Comparison of ENCODE assay signal across 8 mouse cellular contexts in genomic region chr6:8508883-8509536, GRCm38 (mm10). TPM values are rescaled to one million over a fixed set of nuclear protein-coding genes. Genes with fewer than 3 reads are reported as not detected.
DNase-seq lines count a peak whose midpoint lies in the region; ATAC-seq and TF ChIP-seq lines count a peak whose summit lies in the region.

No protein-coding gene starts in this region.

- peak overlapping the region; percentile 82 for H3K4me2 ChIP-seq in embryonic facial prominence, embryonic 15.5 days (replicated peaks)
- H3K4me2 ChIP-seq in limb, embryonic 14.5 days (replicated peaks; ENCODE audit: low read depth, low read length, severe bottlenecking), result peak overlapping the region; percentile 69
- H3K4me2 ChIP-seq in midbrain, postnatal 0 days (ENCODE audit: low read depth, low read length, poor library complexity, severe bottlenecking), result peak overlapping the region; percentile 82

- under 1% methylated on average over 55 of the region's 56 CpGs for WGBS in bone marrow, adult 2 months
- under 1% methylated on average over 56 of the region's 56 CpGs for WGBS in embryonic facial prominence, embryonic 15.5 days
- WGBS in limb, embryonic 14.5 days, result 2% methylated on average over 37 of the region's 56 CpGs
- WGBS in midbrain, postnatal 0 days, result under 1% methylated on average over 48 of the region's 56 CpGs

- H3K27me3 ChIP-seq in embryonic facial prominence, embryonic 15.5 days, result no peaks in the 10 kb centered on the region
- no peaks in the 10 kb centered on the region for H3K27me3 ChIP-seq in limb, embryonic 14.5 days (ENCODE audit: control insufficient read depth, insufficient read depth, low read length)
- no peaks in the 10 kb centered on the region for H3K27me3 ChIP-seq in midbrain, postnatal 0 days (ENCODE audit: insufficient read depth, low read length)

- H3K27ac ChIP-seq in bone marrow, adult 2 months (ENCODE audit: control insufficient read depth, insufficient read depth, low read depth, low read length, poor library complexity), result peak overlapping the region; percentile 100
- peak overlapping the region; percentile 97 for H3K27ac ChIP-seq in embryonic facial prominence, embryonic 15.5 days (replicated peaks)
- peak overlapping the region; percentile 97 for H3K27ac ChIP-seq in limb, embryonic 14.5 days (replicated peaks; ENCODE audit: low read depth, low read length)
- peak overlapping the region; percentile 98 for H3K27ac ChIP-seq in midbrain, postnatal 0 days (ENCODE audit: low read depth, low read length)

- no peaks in the 10 kb centered on the region for H3K36me3 ChIP-seq in embryonic facial prominence, embryonic 15.5 days
- H3K36me3 ChIP-seq in limb, embryonic 14.5 days (ENCODE audit: control insufficient read depth, insufficient read depth, low read length), result no peaks in the 10 kb centered on the region
- no peaks in the 10 kb centered on the region for H3K36me3 ChIP-seq in midbrain, postnatal 0 days (ENCODE audit: insufficient read depth, low read length)

- peak; percentile 95 for DNase-seq in 416B (ENCODE audit: low read depth)
- DNase-seq in heart, adult 8-10 months (ENCODE audit: low spot score), result peak; percentile 99
- peak; percentile 100 for DNase-seq in kidney, adult 9 months
- DNase-seq in limb, embryonic 14.5 days (ENCODE audit: low spot score), result peak; percentile 99
- DNase-seq in midbrain, postnatal 0 days (ENCODE audit: low spot score), result peak; percentile 99
- DNase-seq in spleen, postnatal 14 days (ENCODE audit: low spot score in 2 of 2), result peak; percentile 97 to 98

- H3K4me1 ChIP-seq in bone marrow, adult 2 months (ENCODE audit: control insufficient read depth, insufficient read depth, low read length), result no peaks in the 10 kb centered on the region; the same call in 1 of the 2 replicates
- H3K4me1 ChIP-seq in embryonic facial prominence, embryonic 15.5 days, result peaks cover 14% of the 10 kb centered on the region
- H3K4me1 ChIP-seq in limb, embryonic 14.5 days (ENCODE audit: control insufficient read depth, insufficient read depth, low read length), result peaks cover 23% of the 10 kb centered on the region
- no peaks in the 10 kb centered on the region for H3K4me1 ChIP-seq in midbrain, postnatal 0 days (ENCODE audit: insufficient read depth, low read length)

- peak overlapping the region; percentile 87 for H3K9ac ChIP-seq in embryonic facial prominence, embryonic 15.5 days
- H3K9ac ChIP-seq in limb, embryonic 14.5 days (ENCODE audit: low read depth, low read length, severe bottlenecking), result peak overlapping the region; percentile 96
- peak overlapping the region; percentile 94 for H3K9ac ChIP-seq in midbrain, postnatal 0 days (replicated peaks; ENCODE audit: low read length, poor library complexity, severe bottlenecking)

- no peak for TF ChIP-seq CTCF in bone marrow, adult 2 months (IDR thresholded peaks at IDR 0.05; ENCODE audit: control insufficient read depth, insufficient read depth, low read length)
- 0 out of 2 replicates have a peak, but pooled peaks have one; percentile 1 for TF ChIP-seq CTCF in midbrain, postnatal 0 days (IDR thresholded peaks at IDR 0.05)

- TF ChIP-seq POLR2A in bone marrow, adult 2 months (IDR thresholded peaks at IDR 0.05; ENCODE audit: borderline replicate concordance, control insufficient read depth, low read depth, low read length), result peak; percentile 62; the same call in 1 of the 2 replicates
- 0 out of 2 replicates have a peak, but pooled peaks have one; percentile 39 for TF ChIP-seq POLR2A in limb, embryonic 14.5 days (IDR thresholded peaks at IDR 0.05; ENCODE audit: borderline replicate concordance, extremely low read depth, insufficient read depth, insufficient read length)

- H3K9me3 ChIP-seq in embryonic facial prominence, embryonic 15.5 days (replicated peaks), result no peaks in the 10 kb centered on the region
- no peaks in the 10 kb centered on the region for H3K9me3 ChIP-seq in limb, embryonic 14.5 days (ENCODE audit: control insufficient read depth, low read length)
- no peaks in the 10 kb centered on the region for H3K9me3 ChIP-seq in midbrain, postnatal 0 days (ENCODE audit: low read length)

- peak overlapping the region; percentile 92 for H3K4me3 ChIP-seq in bone marrow, adult 2 months (replicated peaks; ENCODE audit: control insufficient read depth, low read depth, low read length)
- peak overlapping the region; percentile 90 for H3K4me3 ChIP-seq in embryonic facial prominence, embryonic 15.5 days (replicated peaks)
- H3K4me3 ChIP-seq in limb, embryonic 14.5 days (replicated peaks; ENCODE audit: low read length), result peak overlapping the region; percentile 90
- peak overlapping the region; percentile 93 for H3K4me3 ChIP-seq in midbrain, postnatal 0 days (ENCODE audit: low read depth, low read length)

- peak; percentile 98 for ATAC-seq in embryonic facial prominence, embryonic 15.5 days (ENCODE audit: insufficient number of reproducible peaks, low FRiP score, low TSS enrichment, low read depth)
- ATAC-seq in limb, embryonic 14.5 days (ENCODE audit: low FRiP score, low read depth), result peak; percentile 98
- ATAC-seq in midbrain, postnatal 0 days (ENCODE audit: low FRiP score), result peak; percentile 99

RNA-seq across cellular contexts. Expression of gene Glcci1, which starts 0.4 kb away (rescaled TPM):
- 1.4 and 14.7 TPM in 2 replicates for polyA plus RNA-seq in bone marrow, adult 2 months (2011; ENCODE audit: insufficient read depth, insufficient read length, low replicate concordance, missing spikeins)
- 6.9 and 7.8 TPM in 2 replicates for polyA plus RNA-seq in embryonic facial prominence, embryonic 15.5 days (2015; fragmentation: Nextera tagmentation; extraction: Ambion mirVana)
- total RNA-seq in heart, adult 8-10 months (2022), result 1 to 10 TPM; 7.1 to 8.2 (median 7.7) TPM
- 11.9 and 17.1 TPM in 2 replicates for polyA plus RNA-seq in limb, embryonic 14.5 days (2012; rRNA removed)
- 10.1 and 15.4 TPM in 2 replicates for polyA plus RNA-seq in limb, embryonic 14.5 days (2014; fragmentation: Nextera tagmentation; extraction: Ambion mirVana)
- 11.1 and 16.4 TPM in 2 replicates for total RNA-seq in midbrain, postnatal 0 days (2014; rRNA removed)
- 5.0 and 5.1 TPM in 2 replicates for polyA plus RNA-seq in midbrain, postnatal 0 days (2015; fragmentation: Nextera tagmentation; extraction: Ambion mirVana)

Comparison
In these comparisons a context has a peak if more than half of its experiments do, and no peak if none do; other contexts are left out.
1. Peak in every context shown above with its lines: DNase-seq, ATAC-seq, H3K4me3 ChIP-seq and H3K27ac ChIP-seq.